Mouse (Mus musculus) cerebellum, postnatal 25 days (tissue): ENCODE results near the gene Traf3ip3.

Source experiments
- DNase-seq, 2 experiments: peaks; one replicate each; pipeline ENCODE4 v3.0.0; 2021; ENCODE audit warnings: mixed read lengths in 2 of 2

Traf3ip3 gene

DNA sequence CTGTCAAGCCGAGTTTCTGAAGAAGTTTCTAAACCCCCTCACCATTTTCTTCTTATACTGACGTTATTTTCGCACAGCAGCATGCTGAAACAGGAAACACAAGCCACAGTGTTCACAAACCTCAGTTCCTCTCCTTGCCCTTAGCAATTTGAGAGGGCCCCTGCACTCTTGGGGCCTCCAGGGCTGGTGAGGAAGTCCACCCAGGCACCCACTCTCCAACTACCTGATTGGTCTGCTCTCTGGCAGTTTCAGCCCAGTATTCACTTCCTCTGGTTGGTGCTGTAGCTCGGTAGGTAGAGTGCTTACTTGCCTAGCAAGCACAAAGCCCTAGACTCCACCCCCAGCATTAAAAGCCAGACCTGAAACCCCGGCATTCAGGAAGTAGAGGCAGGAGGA, at the start of gene Traf3ip3:
Traf3ip3 (minus strand) TSS at position 321 of the 396 bp plus-strand sequence.
- DNase-seq, result no peak

DNA sequence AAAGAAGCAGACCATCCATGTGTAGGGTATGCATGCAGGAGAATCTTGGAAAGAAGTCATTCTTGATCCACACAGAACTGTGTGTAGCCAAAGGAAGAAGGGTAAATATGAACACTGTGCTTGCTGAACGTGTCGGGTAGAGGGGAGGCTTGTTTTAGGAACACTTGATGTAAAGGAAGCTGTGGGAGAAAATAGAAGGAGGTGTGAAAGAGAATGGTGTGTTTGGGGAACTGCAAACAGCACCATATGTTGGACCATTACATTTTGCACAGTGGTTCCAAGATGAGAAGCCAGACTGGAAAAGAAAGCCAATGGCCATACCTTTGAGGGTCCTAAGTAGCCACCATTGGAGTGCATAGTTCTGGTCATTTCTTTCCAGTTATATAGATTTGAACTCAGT, 48.5 kb upstream of the Traf3ip3 start:
- no peak for DNase-seq

DNA sequence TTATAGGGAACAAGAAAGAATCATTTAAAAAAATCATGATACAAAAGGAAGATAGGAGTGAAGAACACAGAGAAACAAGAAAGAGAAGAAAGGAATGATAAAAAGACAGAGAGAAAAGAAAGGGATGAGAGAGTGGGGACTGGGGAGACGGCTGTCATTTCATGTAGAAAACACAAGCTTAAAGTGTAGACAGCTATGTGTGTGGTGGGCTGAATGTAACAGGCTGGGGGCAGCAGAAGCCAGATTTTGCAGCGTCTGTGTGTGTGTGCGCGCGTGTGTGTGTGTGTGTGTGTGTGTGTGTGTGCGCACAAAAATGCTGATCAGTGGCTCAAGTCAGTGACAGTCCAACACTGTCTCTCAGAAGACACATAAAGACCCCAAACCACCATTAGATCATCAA, 42.7 kb upstream of the Traf3ip3 start:
- no peak for DNase-seq

DNA sequence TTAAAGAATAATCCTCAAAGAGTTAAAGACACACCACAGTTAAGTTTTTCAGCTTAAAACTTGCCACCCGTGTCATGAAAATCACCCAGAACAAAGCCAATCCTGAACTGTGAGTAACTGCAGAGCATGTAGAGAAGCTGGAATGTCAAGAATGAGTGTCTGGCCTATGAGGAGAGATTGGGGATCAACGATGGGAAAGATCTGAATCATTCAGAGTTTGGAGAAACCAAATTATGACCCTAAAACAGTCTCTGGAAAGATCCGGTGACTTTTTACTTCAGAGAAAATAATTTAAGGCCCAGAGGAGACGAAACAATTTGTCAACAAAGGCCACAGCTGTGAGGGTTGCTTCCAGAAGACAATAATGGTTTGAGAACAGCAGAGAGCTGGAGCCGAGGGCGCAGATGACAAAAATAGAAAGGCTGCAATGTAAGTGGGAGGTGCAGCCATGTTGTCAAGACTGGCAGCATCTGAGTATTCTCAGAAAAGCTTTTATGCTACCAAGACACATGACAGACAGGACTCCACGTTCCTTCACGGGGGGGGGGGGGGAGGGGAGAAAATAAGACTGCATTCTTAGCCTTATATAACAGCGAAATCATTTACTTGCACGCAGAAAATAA, 42.2 kb upstream of the Traf3ip3 start:
- no peak for DNase-seq

DNA sequence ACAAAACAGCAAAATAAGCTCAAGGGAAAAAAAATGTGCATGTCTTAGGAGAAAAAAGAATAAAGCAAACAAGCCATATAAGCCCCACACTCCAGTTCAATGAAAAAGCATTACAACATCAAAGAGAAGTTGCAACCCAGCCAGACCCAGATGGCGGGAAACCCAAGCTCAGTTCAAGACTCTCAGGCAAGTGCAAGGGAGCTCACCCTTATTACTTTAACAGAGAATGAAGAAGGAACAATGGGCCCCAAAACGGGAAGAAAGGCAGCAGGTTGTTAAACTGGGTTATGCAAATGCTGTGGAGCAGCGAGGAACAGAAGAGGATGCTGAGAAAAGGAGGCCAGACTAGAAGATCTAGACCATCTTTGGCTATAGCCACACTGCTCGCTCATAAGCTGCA, 41.4 kb upstream of the Traf3ip3 start:
- no peak for DNase-seq

DNA sequence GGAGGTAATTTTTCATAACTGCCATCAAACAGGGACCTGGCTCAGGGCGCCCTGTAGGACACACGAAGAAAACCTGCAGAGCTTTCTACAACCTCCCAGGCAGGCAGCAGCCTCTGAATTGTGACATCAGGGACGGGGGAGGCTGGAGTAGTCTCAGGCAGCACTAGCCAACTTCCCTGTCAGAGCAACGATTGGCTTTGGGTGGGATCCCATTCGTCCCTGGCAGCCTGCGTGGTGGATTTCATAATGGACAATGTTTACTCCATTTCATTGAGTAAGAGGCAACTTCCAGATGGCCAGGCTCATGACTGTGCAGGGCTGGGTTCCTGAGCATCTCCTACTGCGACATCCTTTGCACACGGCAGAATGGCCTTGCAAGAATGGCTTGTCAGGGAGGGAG, 40.7 kb upstream of the Traf3ip3 start:
- peak; percentile 91 to 92 for DNase-seq

DNA sequence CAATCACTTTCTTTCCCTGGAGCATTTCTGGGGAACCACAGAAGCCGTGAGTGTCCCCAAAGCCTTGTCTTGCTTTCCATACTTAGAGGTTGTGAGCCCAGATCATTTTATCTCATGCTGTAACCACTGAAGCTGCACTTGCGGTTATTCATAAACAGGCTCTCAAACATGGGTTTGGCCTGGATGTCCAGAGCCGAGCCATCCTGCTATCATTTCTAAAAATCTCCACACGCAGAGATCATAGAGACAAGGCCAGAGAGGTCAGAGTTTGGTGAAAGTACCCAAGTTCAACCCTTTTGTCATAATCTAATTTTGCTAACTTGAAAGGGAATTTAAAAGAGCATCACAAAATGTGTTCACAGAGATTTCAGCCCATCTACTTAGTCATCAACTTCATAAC, 39.9 kb upstream of the Traf3ip3 start:
- DNase-seq, result no peak

DNA sequence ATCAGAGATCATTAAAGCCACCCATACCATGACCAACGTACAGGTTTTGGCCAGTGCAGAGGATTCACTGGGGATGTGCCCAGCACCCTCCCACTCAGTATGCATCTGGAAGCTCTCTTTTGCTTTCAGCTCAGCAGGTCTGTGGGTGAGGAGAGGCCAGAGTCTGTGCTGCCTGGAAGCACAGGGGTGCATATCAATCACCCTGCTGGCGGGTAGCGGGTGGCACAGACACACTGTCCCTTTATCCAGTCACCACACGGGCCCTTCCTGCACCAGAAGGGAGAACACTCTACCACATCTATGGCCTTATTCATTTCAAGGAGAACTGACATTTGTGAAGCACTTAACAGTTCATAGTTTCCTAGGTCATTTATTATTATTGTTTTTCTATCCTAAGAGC, 36.9 kb upstream of the Traf3ip3 start:
- no peak for DNase-seq

DNA sequence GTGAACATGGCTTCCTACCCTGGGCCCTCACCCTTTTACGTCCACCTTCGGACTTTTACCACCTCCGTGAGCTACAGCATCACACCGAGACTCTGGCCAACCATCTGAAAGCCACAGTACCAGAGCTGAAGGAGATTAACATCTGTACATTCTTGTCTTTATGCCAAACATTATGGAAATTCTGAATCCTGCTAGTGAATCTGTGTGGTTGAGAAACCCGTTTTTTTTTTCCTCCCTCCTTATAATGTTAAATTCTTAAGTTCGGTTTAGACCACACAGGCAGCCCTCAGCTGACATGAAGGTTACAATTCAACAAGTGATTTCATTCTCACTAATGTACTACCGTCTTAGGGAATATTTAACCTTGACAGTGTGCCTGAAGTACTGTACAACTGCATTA, 33.4 kb upstream of the Traf3ip3 start:
- DNase-seq, result no peak

DNA sequence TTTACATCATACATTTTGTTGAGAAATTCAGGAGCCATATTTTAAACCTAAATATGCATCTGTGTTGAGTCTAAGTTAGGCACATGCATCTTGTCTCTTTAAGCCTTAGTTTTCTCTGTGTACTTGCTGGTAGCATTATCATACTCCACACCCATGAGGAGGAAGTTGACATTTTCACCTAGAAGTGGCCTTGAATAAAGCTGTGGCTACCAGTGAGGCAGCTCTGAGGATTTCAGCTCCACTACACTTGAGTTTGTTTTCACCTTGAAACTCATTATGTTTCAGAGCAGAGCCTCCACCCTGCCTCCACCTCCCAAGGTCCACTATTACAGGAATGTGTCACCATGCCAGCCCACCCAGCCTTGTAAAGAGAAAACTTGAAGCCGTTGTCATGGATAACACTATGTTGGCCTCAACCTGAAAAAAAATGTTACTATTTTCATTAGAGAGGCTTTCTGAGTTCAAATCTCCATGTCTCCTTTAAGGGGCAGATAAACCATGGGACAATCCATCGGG, 32.7 kb upstream of the Traf3ip3 start:
- DNase-seq, result no peak

DNA sequence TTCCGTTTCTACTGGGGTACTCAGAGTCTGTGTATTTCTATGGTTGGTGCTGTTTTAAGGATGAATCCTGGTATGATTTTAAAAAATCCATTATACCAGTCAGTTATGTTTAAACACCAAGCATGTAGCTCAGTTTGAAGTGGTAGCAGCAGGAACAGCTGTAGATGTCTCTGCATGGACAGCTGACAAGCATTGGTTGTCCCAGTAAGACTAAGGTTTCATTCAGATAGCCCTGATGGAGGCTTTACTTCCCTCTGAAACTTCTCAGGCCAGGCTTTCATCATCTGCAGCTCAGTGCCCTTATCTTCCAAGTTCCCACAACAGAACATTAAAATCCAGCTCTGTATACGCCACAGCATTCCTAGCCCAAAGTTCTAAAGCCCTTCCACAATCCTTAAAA, 31.2 kb upstream of the Traf3ip3 start:
- DNase-seq, result no peak

DNA sequence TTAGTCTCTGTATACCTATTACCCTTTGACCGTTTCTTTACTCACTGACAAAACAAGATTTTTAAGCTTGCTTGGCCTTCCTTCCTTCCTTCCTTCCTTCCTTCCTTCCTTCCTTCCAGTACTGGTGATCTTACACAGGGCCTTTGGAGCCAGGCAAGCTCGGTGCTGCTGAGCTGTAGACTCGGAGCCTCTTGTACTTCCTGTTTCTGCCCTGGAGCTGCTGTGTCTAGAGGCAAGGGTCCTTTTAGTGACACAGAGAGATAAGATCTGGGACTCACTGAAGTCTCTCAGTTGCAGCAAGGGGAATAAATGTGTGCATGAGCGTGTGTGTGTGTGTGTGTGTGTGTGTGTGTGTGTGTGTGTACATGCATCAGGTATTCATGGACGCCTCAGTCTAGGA, 29.4 kb upstream of the Traf3ip3 start:
- no peak for DNase-seq

DNA sequence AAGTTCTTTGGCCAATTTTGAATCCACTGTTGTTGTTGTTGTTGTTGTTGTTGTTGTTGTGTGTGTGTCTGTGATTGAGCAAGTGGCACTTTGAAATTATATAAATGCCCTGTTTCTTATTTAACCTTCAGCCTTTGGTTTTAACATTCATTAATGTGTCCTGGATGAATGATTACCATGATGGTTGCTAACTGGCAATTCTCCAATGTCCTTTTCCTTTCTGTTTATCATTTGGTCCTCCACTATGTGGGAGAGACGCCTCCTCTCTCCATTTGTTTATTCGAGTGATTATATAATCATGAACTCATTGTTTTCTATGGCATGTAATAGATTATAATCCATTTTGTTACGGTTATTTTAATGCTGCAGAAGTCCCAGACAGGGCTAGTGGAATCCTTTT, 29.0 kb upstream of the Traf3ip3 start:
- DNase-seq, result no peak

DNA sequence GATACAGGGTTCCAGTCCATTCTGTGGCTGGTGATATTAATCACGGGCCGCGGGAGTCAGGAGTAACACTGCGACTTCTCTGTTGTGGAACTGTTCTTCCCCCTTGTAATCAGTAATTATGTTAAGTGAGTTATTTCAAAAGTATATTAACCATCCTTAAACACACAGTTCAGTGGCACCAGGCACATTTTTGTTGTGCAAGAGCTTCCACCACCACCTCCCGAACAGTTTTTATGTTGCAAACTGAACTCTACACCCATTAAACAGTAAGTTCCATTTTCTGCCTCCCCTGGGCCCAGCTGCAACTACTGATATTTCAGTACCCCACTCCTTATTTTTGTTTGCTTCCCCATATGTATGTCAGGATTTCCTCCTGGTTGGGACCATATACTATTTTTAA, 28.1 kb upstream of the Traf3ip3 start:
- no peak for DNase-seq

DNA sequence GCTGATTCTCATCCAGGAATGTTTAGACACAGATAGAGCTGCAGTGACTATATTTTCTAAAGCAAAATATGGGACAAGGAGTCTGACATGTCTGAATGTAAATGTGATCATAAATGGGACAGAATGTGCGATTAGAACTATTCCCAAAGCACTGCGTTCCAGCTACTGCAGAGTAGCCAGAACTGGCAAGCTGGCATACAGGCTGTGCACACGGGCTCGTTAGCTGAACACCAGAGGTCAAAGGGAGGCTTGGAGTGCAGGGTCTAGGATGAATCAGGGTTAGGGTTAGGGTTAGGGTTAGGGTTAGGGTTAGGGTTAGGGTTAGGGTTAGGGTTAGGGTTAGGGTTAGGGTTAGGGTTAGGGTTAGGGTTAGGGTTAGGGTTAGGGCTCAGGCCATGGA, 26.0 kb upstream of the Traf3ip3 start:
- no peak for DNase-seq

DNA sequence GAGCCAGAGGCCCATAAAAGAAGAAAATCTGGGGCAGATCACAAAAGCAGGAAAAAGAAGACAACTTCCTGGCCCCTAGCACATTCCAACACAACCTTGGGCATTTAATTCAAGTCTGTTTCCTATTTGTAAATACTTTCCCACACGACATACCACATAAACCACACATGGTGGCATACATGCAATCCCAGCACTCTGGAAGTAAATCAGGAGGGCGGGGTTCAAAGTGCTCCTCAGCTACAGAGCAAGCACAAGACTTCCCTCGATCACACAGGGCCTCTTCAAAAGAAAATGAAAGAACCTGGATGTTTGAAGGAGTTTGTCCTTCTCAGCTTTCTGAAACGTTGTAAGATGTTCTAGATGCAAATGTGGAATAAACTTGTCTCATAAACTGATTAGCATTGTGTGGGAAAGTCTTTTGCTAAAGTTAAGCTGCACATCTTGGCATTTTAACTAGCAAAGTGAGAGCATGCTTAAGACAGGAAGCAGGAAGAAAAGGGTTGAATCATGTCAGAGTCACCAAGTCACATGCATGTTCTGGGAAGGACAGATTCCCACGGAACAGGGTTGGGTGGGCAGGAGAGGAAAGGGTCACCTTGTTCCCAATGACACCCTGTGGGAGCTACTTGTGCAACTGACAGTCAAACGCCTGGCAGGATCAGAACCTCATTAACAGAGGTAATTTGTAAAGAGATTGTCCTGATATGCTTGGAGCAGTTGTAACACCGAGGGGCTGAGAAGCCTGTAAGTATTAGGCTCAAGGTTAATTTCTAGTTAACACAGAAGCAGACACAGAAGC, 25.4 kb upstream of the Traf3ip3 start:
- no peak for DNase-seq

DNA sequence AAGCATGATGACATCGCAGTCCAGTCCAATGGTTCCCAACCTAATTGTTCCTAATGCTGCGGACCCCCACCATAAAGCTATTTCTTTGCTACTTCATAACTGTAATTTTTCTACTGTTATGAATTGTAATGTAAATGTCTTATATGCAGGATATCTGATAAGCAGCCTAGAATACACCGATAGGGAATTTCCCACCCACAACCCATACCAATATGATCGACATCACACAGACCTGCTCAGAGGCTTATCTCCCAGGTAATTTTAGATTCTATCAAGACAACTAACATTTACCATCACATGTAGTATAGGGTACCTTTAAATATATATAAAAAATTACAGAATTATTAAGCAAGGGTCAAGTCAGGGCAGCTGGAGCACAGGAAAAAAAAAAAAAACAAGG, 24.6 kb upstream of the Traf3ip3 start:
- no peak for DNase-seq

DNA sequence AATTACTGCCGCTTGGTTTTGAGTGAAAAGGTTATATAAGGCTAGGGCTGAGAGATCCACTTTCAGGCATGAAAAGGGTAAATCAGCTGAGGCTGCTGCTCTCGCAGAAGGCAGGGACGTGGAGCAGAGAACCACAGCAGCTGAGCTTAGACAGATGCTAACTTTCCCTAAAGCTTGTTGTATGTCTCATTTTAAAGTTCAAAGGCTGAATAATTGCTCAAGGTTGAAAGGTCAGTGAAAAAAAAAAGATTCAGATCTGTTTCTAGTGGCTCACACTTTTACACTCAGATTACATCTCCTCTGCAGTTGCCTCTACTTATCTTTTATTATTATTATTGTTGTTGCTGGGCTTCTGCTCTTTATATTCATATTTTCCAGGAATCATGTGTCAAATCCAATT, 24.0 kb upstream of the Traf3ip3 start:
- no peak for DNase-seq

DNA sequence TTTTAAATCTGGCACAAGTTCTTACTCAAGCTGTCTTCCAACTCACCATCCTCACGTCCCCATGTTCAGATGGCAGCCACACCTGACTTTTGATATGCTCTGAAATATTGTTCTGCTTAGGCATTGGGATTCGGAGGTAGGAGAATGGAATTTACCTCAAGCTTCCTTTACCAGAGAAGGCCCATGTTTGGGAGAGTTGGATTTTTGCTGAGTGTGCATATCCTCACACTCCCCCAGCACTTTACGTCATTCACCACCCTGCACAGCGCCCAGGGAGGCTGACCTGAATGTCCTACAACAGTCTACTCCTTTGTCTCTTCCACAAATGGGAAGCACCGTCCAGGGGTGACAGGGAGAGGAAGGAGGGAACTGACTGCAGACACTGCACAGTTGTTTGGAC, 18.9 kb upstream of the Traf3ip3 start:
- no peak for DNase-seq

DNA sequence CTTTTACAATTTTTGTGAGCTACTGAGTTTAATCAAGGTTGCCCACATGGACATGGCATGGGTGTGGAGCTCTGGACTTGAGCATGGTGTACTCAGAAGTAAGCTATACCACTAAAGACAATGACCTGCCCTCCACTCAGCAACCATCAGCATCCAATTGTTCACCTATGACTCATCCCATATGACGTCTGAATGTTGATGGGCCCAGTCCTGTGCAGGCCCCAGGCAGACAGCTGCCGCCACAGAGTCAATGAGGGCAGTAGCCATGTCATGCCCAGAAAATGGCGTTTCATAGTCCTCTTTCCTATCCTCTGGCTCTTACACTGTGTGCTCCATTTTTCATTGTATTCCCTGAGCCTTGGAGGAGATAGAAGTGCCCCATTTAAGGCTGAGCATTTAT, 14.5 kb upstream of the Traf3ip3 start:
- DNase-seq, result no peak

DNA sequence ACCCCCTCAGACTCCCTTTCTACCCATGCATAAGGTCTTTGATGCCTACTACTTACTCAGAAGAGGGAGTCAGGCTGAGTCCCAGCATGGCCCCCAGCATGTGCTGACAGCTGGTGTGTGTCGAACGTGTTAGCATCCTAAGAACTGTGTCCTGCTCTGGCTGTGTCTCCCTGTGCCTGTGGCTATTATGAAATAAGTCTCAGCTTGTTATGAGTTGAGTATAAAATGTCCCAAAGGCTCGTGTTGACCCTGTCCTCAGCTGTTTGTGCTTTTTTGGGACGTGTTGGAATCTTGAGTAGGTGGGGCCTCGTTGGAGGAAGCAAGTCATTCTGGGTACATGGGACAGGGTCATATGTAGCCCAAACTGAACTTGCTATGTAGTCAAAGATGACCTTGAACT, 12.6 kb upstream of the Traf3ip3 start:
- DNase-seq, result no peak

DNA sequence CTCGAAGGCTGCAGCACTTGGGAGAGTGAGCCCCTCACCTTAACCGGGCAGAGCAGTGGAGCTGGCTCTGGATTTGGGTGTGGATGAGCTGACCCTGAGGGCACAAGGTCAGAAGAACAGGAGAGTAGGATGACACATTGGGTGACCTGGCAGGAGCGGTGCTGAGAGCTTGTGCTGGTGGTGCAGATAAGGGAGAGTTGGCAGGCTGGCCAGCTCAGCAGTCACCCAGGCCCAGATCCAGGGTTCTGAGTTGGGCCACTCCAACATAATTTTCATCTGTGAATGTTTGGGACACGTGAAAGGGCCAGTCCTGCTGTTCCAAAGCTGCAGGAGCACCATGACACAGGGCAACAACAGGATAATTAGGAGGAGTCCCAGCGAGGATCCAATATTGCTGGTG, 9.9 kb upstream of the Traf3ip3 start:
- DNase-seq, result no peak

DNA sequence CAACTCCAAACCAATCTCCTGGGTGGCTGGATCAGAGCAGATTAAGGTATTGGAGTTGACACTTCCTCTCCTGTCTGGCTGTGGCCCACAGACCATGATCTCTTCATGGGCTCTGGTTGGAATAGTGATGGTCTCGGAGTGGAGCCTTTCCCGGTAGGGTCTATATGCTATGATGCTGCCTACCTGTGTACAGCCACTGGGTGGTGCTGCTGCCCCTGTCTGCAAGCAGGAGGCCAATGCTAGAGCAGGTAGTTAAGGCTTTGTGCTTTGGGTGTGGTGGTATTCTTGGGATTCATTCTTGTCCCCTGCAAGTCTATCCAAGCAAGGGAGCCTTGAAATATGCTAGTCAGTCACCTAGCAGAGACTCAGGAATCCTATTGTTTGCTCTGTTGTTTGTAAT, 6.7 kb upstream of the Traf3ip3 start:
- DNase-seq, result peak; percentile 56 to 76

DNA sequence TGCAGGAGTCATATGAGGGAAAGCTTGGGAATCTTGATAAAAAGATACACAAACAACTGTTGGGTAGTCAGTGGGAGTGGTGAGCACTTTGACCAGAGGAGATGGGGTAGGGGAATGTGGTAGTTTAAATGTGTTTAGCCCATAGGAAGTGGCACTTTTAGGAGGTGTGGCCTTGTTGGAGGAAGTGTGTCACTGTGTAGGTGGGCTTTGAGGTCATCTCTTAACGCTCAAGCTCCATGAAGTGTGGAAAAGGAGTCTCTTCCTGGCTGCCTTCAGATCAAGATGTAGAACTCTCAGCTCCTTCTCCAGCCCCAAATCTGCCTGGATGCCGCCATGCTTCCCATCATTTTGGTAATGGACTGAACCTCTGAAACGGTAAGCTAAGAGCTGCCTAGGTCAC, 6.0 kb upstream of the Traf3ip3 start, which contains the start of gene Lamb3:
Lamb3 (plus strand) TSS at position 197 of the 400 bp plus-strand sequence.
- DNase-seq, result no peak

DNA sequence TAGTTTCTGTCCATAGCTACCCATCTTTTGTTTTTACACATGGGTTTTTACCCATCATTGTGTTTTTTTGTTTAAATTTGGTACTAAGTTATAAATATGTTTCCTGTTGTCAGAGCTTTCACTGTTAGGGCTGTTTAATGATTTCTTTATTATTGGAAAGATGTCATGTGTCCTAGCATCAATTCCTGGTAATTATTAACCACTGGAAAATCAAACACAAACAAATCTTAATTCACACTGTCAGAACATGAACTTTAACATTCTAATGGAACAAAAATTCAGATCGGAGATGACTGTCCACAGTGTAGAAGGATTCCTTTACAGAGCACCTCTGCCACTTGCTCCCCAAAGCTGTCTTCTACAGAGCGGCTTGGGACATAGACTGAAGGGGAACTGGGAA, 3.9 kb upstream of the Traf3ip3 start:
- no peak for DNase-seq
